Mouse (Mus musculus) spleen, adult 18-20 months (tissue): ENCODE measurements around the gene Nr5a1.

Experiments
- DNase-seq, 2 experiments: peaks; one replicate each; pipeline ENCODE4 v3.0.0; 2022; ENCODE audit warnings: mixed read lengths in 2 of 2

Nr5a1 gene

GRCm38 (mm10) chr2:38704336-38704735 is 10.0 kb downstream of the Nr5a1 start:
- DNase-seq: no peak

- no peak for DNase-seq
Observed at GRCm38 (mm10) chr2:38700177-38700576, 14.2 kb downstream of the Nr5a1 start.

GRCm38 (mm10) chr2:38698623-38699022 is 15.7 kb downstream of the Nr5a1 start:
- DNase-seq: no peak

- no peak for DNase-seq
Observed at GRCm38 (mm10) chr2:38697128-38698120, 16.9 kb downstream of the Nr5a1 start.

GRCm38 (mm10) chr2:38695770-38696169 is 18.6 kb downstream of the Nr5a1 start:
- DNase-seq: no peak

GRCm38 (mm10) chr2:38691542-38691941 is 22.8 kb downstream of the Nr5a1 start:
- peak in 1 of 2 experiments; percentile 34 for DNase-seq

- DNase-seq: no peak
Observed at GRCm38 (mm10) chr2:38689881-38690280, 24.5 kb downstream of the Nr5a1 start.

- DNase-seq: no peak
Observed at GRCm38 (mm10) chr2:38688791-38689520, 25.4 kb downstream of the Nr5a1 start.

GRCm38 (mm10) chr2:38685746-38686145 is 28.6 kb downstream of the Nr5a1 start:
- DNase-seq: no peak

- no peak for DNase-seq
Observed at GRCm38 (mm10) chr2:38683083-38683482, 31.3 kb downstream of the Nr5a1 start.

GRCm38 (mm10) chr2:38682209-38682608 is 32.1 kb downstream of the Nr5a1 start:
- no peak for DNase-seq

- DNase-seq: no peak
Observed at GRCm38 (mm10) chr2:38678947-38679346, 35.4 kb downstream of the Nr5a1 start.

- no peak for DNase-seq
Observed at GRCm38 (mm10) chr2:38675366-38675969, 38.9 kb downstream of the Nr5a1 start.

- no peak for DNase-seq
Observed at GRCm38 (mm10) chr2:38672496-38672895, 41.8 kb downstream of the Nr5a1 start.

- DNase-seq: no peak
Observed at GRCm38 (mm10) chr2:38668802-38669580, 45.4 kb downstream of the Nr5a1 start.

GRCm38 (mm10) chr2:38661398-38661797 is 52.9 kb downstream of the Nr5a1 start:
- DNase-seq: no peak

- DNase-seq: peak; percentile 24 to 56
Observed at GRCm38 (mm10) chr2:38658338-38658836, 56.0 kb downstream of the Nr5a1 start.

GRCm38 (mm10) chr2:38653694-38654093 is 60.6 kb downstream of the Nr5a1 start:
- no peak for DNase-seq

GRCm38 (mm10) chr2:38653293-38653619 is 61.1 kb downstream of the Nr5a1 start:
- DNase-seq: no peak

GRCm38 (mm10) chr2:38652565-38653292 is 61.6 kb downstream of the Nr5a1 start:
- DNase-seq: no peak

- DNase-seq: no peak
Observed at GRCm38 (mm10) chr2:38652098-38652497, 62.2 kb downstream of the Nr5a1 start.

GRCm38 (mm10) chr2:38650340-38650739 is 64.0 kb downstream of the Nr5a1 start:
- no peak for DNase-seq
